Mouse (Mus musculus) G1E (cell line): ENCODE data around the gene Col18a1.

ENCODE experiments used
- CTCF ChIP-seq: IDR thresholded peaks from 2 replicates; pipeline ENCODE4 v1.5.1; 2012; ENCODE audit warnings: low read depth, low read length, inconsistent platforms, mixed read lengths
- GATA1 ChIP-seq: IDR thresholded peaks from 2 replicates; pipeline ENCODE4 v1.6.1; 2012; ENCODE audit warnings: borderline replicate concordance, low read length, inconsistent platforms, mixed read lengths
- GATA2 ChIP-seq: IDR thresholded peaks from 2 replicates; pipeline ENCODE4 v1.6.1; 2012; ENCODE audit warnings: low read depth, low read length, inconsistent platforms, borderline replicate concordance
- POLR2AphosphoS5 ChIP-seq: IDR thresholded peaks from 2 replicates; pipeline ENCODE4 v1.6.1; 2012; ENCODE audit warnings: low read depth, low read length, inconsistent platforms; ENCODE audit not compliant: insufficient replicate concordance
- TAL1 ChIP-seq: conservative IDR thresholded peaks from 2 replicates; pipeline ENCODE4 v1.6.1; 2012; ENCODE audit warnings: low read depth, low read length, inconsistent platforms, mixed read lengths

DNA sequence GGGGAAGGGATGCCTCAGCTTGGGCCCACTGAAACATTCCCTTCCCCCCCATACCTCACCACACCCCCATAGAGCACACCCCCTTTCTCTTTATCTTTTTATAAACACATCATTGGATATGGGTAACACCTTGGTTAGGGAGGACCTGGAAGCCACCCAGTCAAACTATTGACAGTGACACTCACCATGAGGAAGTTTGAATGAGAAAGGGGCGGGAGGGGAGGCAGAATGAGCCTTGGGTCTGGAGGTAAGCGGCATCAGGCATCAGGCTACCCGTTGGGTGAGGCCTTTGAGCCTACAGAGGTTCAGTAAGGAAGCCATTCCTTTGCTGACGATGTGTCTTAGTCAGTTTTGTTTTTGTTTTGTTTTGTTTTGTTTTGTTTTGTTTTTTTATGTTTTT lies 30.3 kb upstream of the Col18a1 start:
- TF ChIP-seq CTCF (no peak), GATA1 (no peak), POLR2AphosphoS5 (no peak), TAL1 (no peak), GATA2 (no peak)
